Mouse (Mus musculus) myocyte (in vitro differentiated cells): ENCODE results near the gene Cep83.

Experiments used
- CEBPB ChIP-seq: IDR thresholded peaks from 2 replicates; pipeline ENCODE4 v1.6.1; 2011; ENCODE audit warnings: mild to moderate bottlenecking, moderate library complexity; ENCODE audit not compliant: poor library complexity, insufficient read depth, severe bottlenecking
- E2F4 ChIP-seq: IDR thresholded peaks from one replicate; pipeline ENCODE4 v1.6.1; 2011; ENCODE audit warnings: mild to moderate bottlenecking, control low read depth, moderate library complexity; ENCODE audit not compliant: insufficient read depth
- MAX ChIP-seq: IDR thresholded peaks from one replicate; pipeline ENCODE4 v1.6.1; 2011; ENCODE audit warnings: low read depth, mild to moderate bottlenecking, control low read depth
- MYOD1 ChIP-seq, 3 experiments: IDR thresholded peaks; one replicate each; pipeline ENCODE4 v1.6.1; 2011; ENCODE audit warnings: control low read depth in 2 of 3, low read depth in 2 of 3, mild to moderate bottlenecking in 2 of 3, moderate library complexity in 1 of 3; ENCODE audit not compliant: insufficient read length in 2 of 3, control insufficient read depth in 1 of 3
- MYOG ChIP-seq, 3 experiments: IDR thresholded peaks; one replicate each; pipeline ENCODE4 v1.6.1; 2011; ENCODE audit warnings: control low read depth in 2 of 3, low read depth in 2 of 3, mild to moderate bottlenecking in 2 of 3; ENCODE audit not compliant: insufficient read length in 2 of 3, control insufficient read depth in 1 of 3, insufficient read depth in 1 of 3
- POLR2A ChIP-seq: IDR thresholded peaks from one replicate; pipeline ENCODE4 v1.6.1; 2011; ENCODE audit warnings: low read depth, mild to moderate bottlenecking, control low read depth, moderate library complexity; ENCODE audit not compliant: insufficient read length
- POLR2AphosphoS2 ChIP-seq: IDR thresholded peaks from one replicate; pipeline ENCODE4 v1.6.1; 2011; ENCODE audit warnings: low read depth, control low read depth; ENCODE audit not compliant: insufficient read length
- REST ChIP-seq: IDR thresholded peaks from one replicate; pipeline ENCODE4 v1.6.1; 2011; ENCODE audit warnings: mild to moderate bottlenecking, control low read depth, moderate library complexity; ENCODE audit not compliant: insufficient read depth, insufficient read length
- TCF12 ChIP-seq: IDR thresholded peaks from one replicate; pipeline ENCODE4 v1.6.1; 2011; ENCODE audit warnings: mild to moderate bottlenecking, control low read depth; ENCODE audit not compliant: poor library complexity, insufficient read depth, severe bottlenecking
- TCF3 ChIP-seq: IDR thresholded peaks from one replicate; pipeline ENCODE4 v1.6.1; 2011; ENCODE audit warnings: low read depth, control low read depth; ENCODE audit not compliant: insufficient read length
- USF1 ChIP-seq: IDR thresholded peaks from one replicate; pipeline ENCODE4 v1.6.1; 2011; ENCODE audit warnings: low read depth, mild to moderate bottlenecking, control low read depth, moderate library complexity

DNA sequence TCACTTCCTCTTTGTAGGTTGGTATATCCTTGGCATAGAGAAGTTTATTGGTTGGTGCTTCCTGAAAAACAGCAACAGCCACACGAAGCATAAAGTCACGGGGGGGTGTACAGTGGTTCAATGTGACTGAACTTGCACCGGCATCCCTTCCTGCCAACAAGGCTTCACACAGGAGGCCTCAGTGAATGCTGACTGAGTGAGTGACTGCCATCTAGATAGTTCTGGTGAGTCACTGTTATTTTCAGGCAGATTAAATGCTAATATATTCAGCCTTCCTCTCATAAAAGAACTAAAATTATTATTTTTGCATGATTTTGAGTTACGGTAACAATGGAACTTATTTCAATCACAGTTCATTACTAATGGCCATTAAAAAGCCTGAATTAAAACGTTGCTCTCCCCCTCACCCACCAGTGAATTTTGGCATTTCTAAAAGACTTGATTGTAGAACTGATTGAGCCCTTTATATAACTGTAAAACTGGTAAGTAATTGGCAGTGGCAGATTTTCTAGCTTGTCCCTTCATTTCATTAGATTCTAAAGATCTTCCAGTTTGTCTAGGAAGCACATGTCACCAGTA is 106.3 kb downstream of the Cep83 start:
- TF ChIP-seq POLR2A: no peak
- TF ChIP-seq MAX: no peak
- TF ChIP-seq USF1: no peak
- TF ChIP-seq TCF12: no peak
- TF ChIP-seq POLR2AphosphoS2: no peak
- no peak for TF ChIP-seq E2F4
- TF ChIP-seq MYOD1 (IDR thresholded peaks at IDR 0.05; ENCODE audit: control insufficient read depth in 1 of 3, insufficient read length in 2 of 3, low read depth in 2 of 3): no peak
- TF ChIP-seq REST: no peak
- TF ChIP-seq TCF3: no peak
- no peak for TF ChIP-seq CEBPB
- TF ChIP-seq MYOG (IDR thresholded peaks at IDR 0.05; ENCODE audit: control insufficient read depth in 1 of 3, insufficient read depth in 1 of 3, insufficient read length in 2 of 3, low read depth in 2 of 3): no peak
